Mouse (Mus musculus): ENCODE measurements around the gene Stk11ip. TPM values are rescaled to one million over a fixed set of nuclear protein-coding genes. Genes with fewer than 3 reads are reported as not detected.
A peak's percentile ranks its signal among the peaks of the same experiment; 100 is the strongest.

The Stk11ip gene
- polyA plus RNA-seq, 1 experiment from 2014 or later: 16.1 TPM

DNA sequence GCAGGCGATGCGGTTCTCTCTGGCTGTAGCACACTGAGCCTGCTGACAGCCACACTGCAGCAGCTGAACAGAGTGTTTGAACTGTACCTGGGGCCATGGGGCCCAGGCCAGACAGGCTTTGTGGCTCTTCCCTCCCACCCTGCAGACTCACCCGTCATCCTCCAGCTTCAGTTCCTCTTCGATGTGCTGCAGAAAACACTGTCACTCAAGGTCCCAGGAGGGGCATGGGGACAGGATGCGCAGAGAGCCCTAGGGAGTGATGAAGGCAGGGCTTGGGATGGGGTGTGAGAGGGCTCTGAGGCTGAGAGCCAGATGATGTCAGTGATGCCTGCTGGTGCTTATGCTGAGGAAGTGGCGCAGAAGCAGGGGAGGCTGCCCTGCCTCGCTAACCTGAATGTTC lies 3.4 kb downstream of the Stk11ip start:
- Histone ChIP-seq H3K9me3 (no peaks in the 10 kb centered on the region), H3K9ac (no peak overlapping the region), H3K27ac (no peak overlapping the region), H3K4me1 (peaks cover 13% of the 10 kb centered on the region), H3K36me3 (peaks cover 20% of the 10 kb centered on the region; the same call in 1 of the 2 replicates), H3K27me3 (replicated peaks) (no peaks in the 10 kb centered on the region), H3K4me3 (replicated peaks) (no peak overlapping the region), H3K4me2 (no peak overlapping the region)
- no peak for ATAC-seq (ENCODE audit: insufficient read depth, low FRiP score, low read depth)
- 83% methylated on average over 7 of the region's 7 CpGs for WGBS

- 73% methylated on average over 4 of the region's 4 CpGs for WGBS
- Histone ChIP-seq H3K27ac (no peak overlapping the region), H3K4me3 (replicated peaks) (no peak overlapping the region), H3K36me3 (peaks cover 52% of the 10 kb centered on the region; the same call in 1 of the 2 replicates), H3K4me2 (no peak overlapping the region), H3K9ac (no peak overlapping the region), H3K4me1 (no peaks in the 10 kb centered on the region), H3K27me3 (replicated peaks) (no peaks in the 10 kb centered on the region), H3K9me3 (no peaks in the 10 kb centered on the region)
- ATAC-seq (ENCODE audit: insufficient read depth, low FRiP score, low read depth): no peak
These were observed 9.2 kb downstream of the Stk11ip start for GRCm38 (mm10) chr1:75530546-75530945.

DNA sequence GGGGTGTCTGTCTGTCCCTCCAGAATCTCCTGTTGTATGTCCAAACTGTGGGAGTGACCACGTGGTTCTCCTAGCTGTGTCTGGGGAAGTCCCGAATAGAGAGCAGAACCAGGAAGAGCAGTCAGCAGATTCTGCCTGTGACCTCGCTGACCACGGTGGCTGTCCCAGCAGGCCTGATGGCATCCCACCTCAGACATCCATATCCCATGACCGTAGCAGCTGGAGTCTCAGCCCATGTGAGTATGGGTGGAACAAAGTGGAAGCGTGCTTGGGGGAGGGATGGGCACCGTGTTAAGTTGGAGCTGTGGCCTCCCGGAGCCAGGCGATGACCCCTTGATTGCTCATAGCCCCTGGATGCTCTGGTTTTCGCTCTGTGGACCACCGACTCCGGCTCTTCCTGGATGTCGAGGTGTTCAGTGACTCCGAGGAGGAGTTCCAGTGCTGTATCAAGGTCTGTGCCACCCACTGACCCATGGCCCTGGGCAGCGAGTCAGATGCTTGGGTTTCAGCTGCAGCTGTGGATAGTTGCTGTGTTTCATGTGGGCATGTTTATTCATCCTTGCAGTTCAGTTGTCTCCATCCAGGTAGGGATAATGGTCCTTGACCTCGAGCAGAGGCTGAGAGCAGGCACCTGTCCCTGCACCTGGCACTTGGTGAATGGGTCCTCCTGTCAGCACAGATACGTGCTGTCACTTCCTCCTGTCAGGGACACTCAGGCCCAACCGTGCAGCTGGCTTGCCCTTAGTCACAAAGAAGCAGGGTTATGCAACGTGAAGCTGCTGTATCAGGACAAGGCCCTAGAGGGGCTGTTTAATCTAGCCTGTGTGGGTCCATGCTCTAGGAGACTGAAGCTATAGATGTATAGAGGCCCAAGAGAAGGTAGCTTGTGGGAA lies 11.2 kb downstream of the Stk11ip start:
- Histone ChIP-seq H3K36me3 (peaks cover 59% of the 10 kb centered on the region; the same call in 1 of the 2 replicates), H3K27ac (no peak overlapping the region), H3K4me2 (no peak overlapping the region), H3K27me3 (replicated peaks) (no peaks in the 10 kb centered on the region), H3K9me3 (no peaks in the 10 kb centered on the region), H3K4me3 (replicated peaks) (no peak overlapping the region), H3K9ac (no peak overlapping the region), H3K4me1 (no peaks in the 10 kb centered on the region)
- ATAC-seq (ENCODE audit: insufficient read depth, low FRiP score, low read depth): no peak
- WGBS: 88% methylated on average over 19 of the region's 19 CpGs

DNA sequence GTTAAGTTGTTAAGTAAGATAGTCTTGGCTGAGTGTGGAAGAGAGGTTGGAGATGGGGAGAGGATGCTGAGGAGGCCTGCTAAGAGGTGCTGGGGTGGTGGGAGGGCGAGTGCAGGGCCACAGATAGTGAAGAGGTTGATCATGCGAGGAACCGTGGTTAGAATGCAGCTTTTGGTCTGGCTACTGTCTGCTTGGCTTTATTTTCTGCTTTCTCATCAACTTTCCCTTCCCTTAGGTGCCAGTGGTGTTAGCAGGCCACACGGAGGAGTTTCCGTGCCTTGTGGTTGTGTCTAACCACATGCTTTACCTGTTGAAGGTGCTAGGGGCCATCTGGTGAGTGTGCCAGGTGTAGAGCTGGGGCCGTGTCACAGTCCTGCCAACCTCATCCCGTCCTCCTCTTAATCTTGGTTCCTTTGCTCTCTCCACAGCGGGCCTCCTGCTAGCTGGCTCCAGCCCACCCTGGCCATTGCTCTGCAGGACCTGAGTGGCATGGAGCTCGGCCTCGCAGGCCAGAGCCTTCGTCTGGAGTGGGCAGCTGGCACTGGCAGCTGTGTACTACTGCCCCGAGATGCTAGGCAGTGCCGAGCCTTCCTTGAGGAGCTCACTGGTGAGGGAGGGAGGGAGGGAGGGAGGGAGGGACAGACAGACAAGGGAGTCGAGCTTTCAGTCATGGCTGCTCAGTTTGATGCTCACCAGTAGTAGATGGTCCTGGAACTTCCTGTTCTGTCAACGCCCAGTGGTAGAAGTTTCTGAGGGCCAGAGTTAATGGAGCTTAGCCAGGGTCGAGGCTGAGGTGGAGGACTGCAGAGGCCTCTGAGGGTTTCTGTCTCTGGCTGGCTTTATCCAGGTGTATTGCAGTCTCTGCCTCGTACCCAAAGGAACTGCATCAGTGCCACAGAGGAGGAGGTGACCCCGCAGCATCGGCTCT lies 12.3 kb downstream of the Stk11ip start:
- WGBS: 90% methylated on average over 19 of the region's 19 CpGs
- Histone ChIP-seq H3K27me3 (replicated peaks) (no peaks in the 10 kb centered on the region), H3K4me2 (no peak overlapping the region), H3K9ac (no peak overlapping the region), H3K27ac (no peak overlapping the region), H3K36me3 (peaks cover 52% of the 10 kb centered on the region; the same call in 1 of the 2 replicates), H3K9me3 (no peaks in the 10 kb centered on the region), H3K4me1 (no peaks in the 10 kb centered on the region), H3K4me3 (replicated peaks) (no peak overlapping the region)
- ATAC-seq (ENCODE audit: insufficient read depth, low FRiP score, low read depth): no peak

- Histone ChIP-seq H3K27me3 (replicated peaks) (no peaks in the 10 kb centered on the region), H3K9ac (no peak overlapping the region), H3K27ac (no peak overlapping the region), H3K4me1 (no peaks in the 10 kb centered on the region), H3K4me3 (replicated peaks) (no peak overlapping the region), H3K9me3 (no peaks in the 10 kb centered on the region), H3K4me2 (no peak overlapping the region), H3K36me3 (peaks cover 26% of the 10 kb centered on the region; the same call in 1 of the 2 replicates)
- WGBS: 80% methylated on average over 2 of the region's 2 CpGs
- ATAC-seq (ENCODE audit: insufficient read depth, low FRiP score, low read depth): no peak
These were observed 16.3 kb downstream of the Stk11ip start for GRCm38 (mm10) chr1:75537587-75537986.

DNA sequence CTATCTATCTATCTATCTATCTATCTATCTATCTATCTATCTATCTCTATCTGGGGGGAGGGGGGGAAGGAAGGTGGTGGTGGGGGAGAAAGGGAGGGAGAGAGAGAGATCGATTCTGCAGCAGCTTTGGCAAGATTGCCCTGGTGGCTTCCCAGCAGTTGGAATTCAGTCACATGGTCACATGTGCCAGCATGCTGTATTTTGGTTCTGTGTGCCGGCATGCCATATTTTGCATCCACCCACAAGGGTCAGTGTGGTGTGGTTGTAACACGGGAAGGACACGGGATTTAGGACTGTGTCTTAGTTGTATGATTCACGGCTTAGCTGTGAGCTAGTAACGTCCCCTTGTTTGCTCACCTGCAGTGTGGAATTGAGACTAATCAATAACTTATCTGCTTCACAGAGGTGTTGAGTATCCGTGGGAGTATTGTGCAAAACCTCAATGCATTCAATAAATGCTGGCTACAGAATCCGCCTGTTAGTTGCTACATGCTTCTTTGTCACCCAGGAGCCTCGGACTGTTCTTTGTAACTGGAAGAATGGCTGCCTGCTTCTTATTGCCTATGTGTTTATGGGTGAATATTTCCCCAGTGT lies 17.4 kb downstream of the Stk11ip start:
- ATAC-seq (ENCODE audit: insufficient read depth, low FRiP score, low read depth): no peak; the same call in 1 of the 2 replicates
- Histone ChIP-seq H3K36me3 (peaks cover 20% of the 10 kb centered on the region; the same call in 1 of the 2 replicates), H3K27me3 (replicated peaks) (no peaks in the 10 kb centered on the region), H3K4me3 (replicated peaks) (no peak overlapping the region), H3K9ac (no peak overlapping the region), H3K9me3 (no peaks in the 10 kb centered on the region), H3K27ac (0 out of 2 replicates have a peak overlapping the region, but pooled peaks have one; percentile 31), H3K4me1 (no peaks in the 10 kb centered on the region), H3K4me2 (no peak overlapping the region)
- 58% methylated on average over 9 of the region's 9 CpGs for WGBS

DNA sequence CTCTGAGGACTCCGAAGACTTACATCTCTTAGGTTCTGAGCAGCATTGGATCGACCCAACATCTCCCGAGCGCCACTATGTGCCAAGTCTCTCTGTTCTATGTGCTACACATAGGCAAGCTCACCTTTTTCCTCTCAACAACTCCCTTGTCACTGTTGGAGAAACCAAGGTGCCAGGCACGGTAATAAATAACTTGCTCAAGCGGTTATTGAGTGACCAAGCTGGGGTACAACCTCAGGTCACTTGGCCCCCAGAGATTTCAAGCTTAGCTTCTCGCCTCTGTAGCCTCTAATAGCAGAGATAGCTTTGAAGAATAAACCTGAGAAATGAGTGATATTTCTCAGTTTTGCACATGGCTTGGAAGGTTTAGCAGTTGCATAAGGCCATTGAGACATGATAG lies 20.2 kb downstream of the Stk11ip start:
- H3K9me3 ChIP-seq: no peaks in the 10 kb centered on the region
- no peak for ATAC-seq (ENCODE audit: insufficient read depth, low FRiP score, low read depth)
- H3K4me2 ChIP-seq: no peak overlapping the region
- peaks cover 6% of the 10 kb centered on the region; the same call in 1 of the 2 replicates for H3K4me1 ChIP-seq
- no peaks in the 10 kb centered on the region for H3K36me3 ChIP-seq
- no peak overlapping the region for H3K27ac ChIP-seq
- H3K4me3 ChIP-seq (replicated peaks): no peak overlapping the region
- WGBS: 87% methylated on average over 7 of the region's 7 CpGs
- H3K27me3 ChIP-seq (replicated peaks): no peaks in the 10 kb centered on the region
- H3K9ac ChIP-seq: no peak overlapping the region

GRCm38 (mm10) chr1:75544351-75544750 lies 23.0 kb downstream of the Stk11ip start:
- Histone ChIP-seq H3K4me1 (peaks cover 18% of the 10 kb centered on the region; the same call in 1 of the 2 replicates), H3K9me3 (no peaks in the 10 kb centered on the region)
- ATAC-seq (ENCODE audit: insufficient read depth, low FRiP score, low read depth): no peak

DNA sequence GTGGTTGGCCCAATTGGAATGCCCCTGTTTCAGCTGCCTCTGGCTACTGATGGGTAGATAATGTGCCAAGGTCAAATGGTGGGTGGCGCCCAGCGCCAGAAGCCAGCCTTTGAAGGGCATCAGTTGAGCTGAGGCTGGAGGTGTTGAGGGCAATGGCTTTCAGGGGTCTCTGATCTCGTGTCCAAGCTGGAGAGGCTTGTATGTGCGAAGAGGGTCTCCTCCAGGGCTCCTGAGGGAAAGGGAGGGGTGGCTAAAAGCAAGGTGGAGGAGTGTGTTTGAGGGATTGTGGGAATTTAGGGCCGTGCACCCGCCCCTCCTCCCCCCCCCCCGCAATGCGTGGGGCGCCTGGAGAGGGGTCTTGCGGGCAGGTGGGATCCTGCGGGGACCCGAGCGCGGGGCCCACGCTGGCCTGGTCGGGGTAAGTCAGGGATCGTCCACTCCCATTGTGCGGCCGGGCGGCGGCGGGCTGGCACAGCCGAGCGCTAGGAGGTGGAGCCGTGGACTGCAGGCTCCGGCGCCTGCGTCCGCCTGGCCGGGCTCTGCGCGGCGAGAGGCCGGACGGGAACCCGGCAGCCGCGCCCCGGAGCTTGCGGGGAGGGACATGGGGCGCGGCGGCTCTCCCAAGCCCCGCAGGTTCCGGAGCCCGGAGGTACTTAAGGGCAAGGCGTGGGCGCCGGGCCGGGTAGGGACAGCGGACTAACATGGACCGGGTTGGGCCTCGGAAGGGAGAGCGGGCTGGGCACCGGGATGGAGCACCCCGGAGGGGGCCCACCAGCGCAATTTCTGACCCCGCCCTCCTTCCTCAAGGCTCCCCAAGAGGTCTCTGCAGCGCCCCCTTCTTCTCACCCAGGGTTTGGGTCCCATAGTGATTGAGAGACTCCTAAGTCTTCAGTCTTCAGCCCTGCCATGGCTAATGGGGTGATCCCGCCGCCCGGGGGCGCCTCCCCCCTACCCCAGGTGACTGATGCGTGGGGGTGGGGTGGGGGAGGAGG lies 24.9 kb downstream of the Stk11ip start, which contains the start of gene Slc4a3:
TSS of gene Slc4a3 (plus strand) at position 302 of the 992 bp plus-strand sequence.
- Histone ChIP-seq H3K36me3 (peaks cover 9% of the 10 kb centered on the region; the same call in 1 of the 2 replicates), H3K27me3 (replicated peaks) (no peaks in the 10 kb centered on the region), H3K4me1 (peaks cover 19% of the 10 kb centered on the region; the same call in 1 of the 2 replicates), H3K4me3 (replicated peaks) (peak within 1 kb of the TSS; percentile 79), H3K27ac (peak within 1 kb of the TSS; percentile 59), H3K9ac (peak within 1 kb of the TSS; percentile 70), H3K9me3 (no peaks in the 10 kb centered on the region), H3K4me2 (peak within 1 kb of the TSS; percentile 67)
- under 1% methylated on average over 58 of the region's 64 CpGs for WGBS
- ATAC-seq (ENCODE audit: insufficient read depth, low FRiP score, low read depth): peak; percentile 83

More at GRCm38 (mm10) chr1:75544351-75544750, 23.0 kb downstream of the Stk11ip start:
- Histone ChIP-seq H3K36me3 (no peaks in the 10 kb centered on the region), H3K4me2 (no peak overlapping the region), H3K27ac (no peak overlapping the region), H3K9ac (no peak overlapping the region), H3K4me3 (replicated peaks) (no peak overlapping the region), H3K27me3 (replicated peaks) (no peaks in the 10 kb centered on the region)
- 85% methylated on average over 6 of the region's 6 CpGs for WGBS

DNA sequence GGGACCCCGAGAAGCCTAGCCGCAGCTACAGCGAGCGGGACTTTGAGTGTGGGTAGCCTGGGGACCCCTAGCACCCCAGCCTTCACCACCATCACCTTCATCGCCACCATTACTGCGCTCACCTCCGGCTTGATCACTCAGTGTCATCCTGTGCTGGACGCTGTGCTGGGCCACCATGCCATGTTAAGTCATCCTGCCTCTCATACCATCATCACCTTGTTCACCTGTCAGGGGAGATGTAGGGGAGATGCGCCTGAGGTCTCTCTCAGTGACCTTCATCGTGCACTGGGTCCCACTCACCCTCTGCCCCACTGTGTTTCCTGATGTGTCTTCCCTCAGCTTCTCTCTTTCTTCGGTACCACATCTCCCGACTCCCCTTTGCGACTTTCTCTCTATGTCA lies 26.0 kb downstream of the Stk11ip start:
- Histone ChIP-seq H3K9ac (no peak overlapping the region), H3K4me1 (peaks cover 19% of the 10 kb centered on the region; the same call in 1 of the 2 replicates)
- WGBS: 91% methylated on average over 13 of the region's 13 CpGs

More for the DNA sequence above, 26.0 kb downstream of the Stk11ip start:
- H3K4me2 ChIP-seq: peak overlapping the region; percentile 67; the same call in 1 of the 2 replicates
- peaks cover 13% of the 10 kb centered on the region; the same call in 1 of the 2 replicates for H3K36me3 ChIP-seq
- H3K4me3 ChIP-seq (replicated peaks): peak overlapping the region; percentile 79; the same call in 1 of the 2 replicates
- no peak for ATAC-seq (ENCODE audit: insufficient read depth, low FRiP score, low read depth)
- no peaks in the 10 kb centered on the region for H3K27me3 ChIP-seq (replicated peaks)
- no peaks in the 10 kb centered on the region for H3K9me3 ChIP-seq
- H3K27ac ChIP-seq: no peak overlapping the region

Data from stomach, embryonic 15.5 days (tissue).